Mouse (Mus musculus) cerebellum, adult (tissue): ENCODE data around the gene Ccdc158.
A peak's percentile ranks its signal among the peaks of the same experiment; 100 is the strongest.

Source experiments
- ATAC-seq: cut with Nextera tagmentation; 2 replicates; pipeline ENCODE4 v1.9.2; 2017; ENCODE audit warnings: mild to moderate bottlenecking, moderate library complexity, mixed read lengths; ENCODE audit not compliant: insufficient number of reproducible peaks, low FRiP score, low TSS enrichment

Gene Ccdc158

DNA sequence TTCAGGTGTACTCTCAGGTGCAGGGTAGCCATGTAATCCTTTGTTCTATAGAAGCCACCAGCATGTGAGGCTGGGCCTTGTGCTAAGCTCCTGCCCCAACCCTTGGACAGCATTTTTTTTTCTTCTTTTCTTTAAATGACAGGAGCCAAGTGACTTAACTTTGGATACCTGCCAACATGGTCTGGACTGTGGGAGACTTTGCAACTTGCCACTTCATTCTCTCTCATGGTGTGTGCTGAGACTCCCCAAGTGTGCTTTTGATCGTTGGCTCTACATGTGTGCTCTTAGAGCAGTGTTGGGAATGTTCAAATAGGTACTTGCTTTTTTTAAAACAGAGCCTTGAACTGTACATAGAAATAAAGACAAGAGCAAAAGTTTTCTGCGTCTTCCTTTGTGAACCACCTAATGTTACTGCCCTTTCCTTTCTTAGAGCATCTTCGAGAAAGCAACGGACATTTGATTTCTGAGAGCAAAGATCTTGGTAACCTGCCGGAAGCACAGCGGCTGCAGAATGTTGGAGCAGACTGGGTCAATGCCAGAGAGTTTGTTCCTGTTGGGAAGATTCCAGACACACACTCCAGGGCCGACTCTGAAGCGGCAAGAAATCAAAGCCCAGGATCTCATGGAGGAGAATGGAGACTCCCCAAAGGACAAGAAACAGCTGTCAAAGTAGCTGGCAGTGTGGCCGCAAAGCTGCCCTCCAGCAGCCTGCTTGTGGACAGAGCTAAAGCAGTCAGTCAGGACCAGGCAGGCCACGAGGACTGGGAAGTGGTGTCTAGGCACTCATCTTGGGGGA is 70.4 kb downstream of the Ccdc158 start:
- no peak for ATAC-seq

GRCm38 (mm10) chr5:92602691-92603690 is 72.1 kb downstream of the Ccdc158 start, which contains the start of gene Stbd1:
TSS of gene Stbd1 (plus strand) at chr5:92603041.
- peak; percentile 36 for ATAC-seq

- no peak for ATAC-seq
These were observed 76.0 kb downstream of the Ccdc158 start for GRCm38 (mm10) chr5:92599030-92599429.

DNA sequence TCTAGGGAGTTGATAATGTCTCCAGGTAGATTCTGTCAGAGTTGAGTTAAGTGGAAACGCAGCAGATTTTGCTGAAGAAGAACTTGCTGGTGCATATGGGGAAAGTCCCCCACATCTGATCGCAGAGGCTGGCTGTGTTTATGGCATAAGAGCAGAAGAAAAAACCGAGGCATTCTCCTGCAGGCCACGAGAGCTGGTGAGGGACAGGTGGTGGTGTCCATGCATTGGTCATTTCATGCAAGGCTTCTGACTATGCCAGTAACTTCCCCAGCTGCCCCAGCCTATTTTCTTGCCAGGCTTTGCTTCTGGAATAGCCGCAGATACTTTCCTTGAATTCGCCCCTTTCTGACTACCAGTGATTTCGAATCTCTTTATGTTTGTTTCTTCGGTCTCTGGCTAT is 78.2 kb downstream of the Ccdc158 start:
- no peak for ATAC-seq

DNA sequence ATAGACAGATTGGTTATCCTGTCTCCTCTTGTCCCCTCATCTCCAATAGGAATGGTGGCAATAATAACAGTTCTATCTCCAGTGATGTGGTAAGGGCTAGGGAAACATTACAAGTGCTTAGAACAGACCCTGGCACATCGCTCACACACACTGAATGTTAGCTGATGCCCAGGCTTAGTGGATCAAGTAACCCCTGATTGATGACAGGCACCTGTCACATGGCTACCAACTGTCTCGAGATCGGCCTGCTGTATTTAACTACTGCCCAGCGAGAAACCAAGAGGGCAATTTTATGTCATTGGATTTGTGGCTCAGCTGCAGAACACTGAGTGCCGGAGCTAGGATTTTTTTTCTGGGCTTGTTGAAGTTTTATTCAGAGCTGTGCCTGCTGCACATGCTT is 80.0 kb downstream of the Ccdc158 start:
- no peak for ATAC-seq

DNA sequence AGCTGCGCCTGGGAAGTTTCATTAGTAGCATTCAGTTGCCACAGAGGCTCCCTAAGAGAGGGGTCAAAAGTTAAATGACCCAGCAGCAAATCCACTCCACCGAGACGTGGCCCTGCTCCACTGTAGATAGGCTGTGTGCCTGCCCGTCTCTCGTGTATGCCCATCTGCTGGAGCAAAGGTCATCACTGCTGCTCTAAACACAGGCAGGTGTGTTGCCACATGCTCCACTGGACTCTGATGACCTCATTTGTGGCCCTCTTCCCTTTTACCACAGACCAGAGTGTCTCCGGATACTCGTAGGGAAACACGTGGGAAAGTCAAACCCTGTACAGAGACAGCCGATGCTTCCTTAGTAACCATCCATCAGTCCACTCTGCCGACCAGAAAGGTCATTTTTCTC is 89.1 kb downstream of the Ccdc158 start:
- no peak for ATAC-seq

DNA sequence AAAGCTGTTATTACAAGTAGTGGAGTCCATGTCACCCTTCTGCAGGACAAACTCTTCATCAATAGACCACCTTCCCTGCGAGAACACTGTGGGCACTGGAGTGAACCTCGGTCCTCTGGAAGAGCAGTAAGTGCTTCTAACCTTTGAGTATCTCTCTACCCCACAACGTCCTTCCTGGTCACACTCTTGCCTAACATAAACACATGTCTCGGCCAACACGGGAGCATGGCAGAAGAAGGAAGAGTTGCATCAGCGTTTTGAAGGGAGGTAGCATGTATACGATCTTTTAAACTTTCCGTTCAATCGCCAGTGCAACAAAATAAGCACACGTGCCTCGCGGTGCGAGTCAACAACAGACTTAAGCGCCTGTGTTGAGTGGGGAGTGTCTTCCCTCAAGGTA is 95.5 kb downstream of the Ccdc158 start:
- ATAC-seq = no peak

- ATAC-seq = no peak
These were observed 103.8 kb downstream of the Ccdc158 start for GRCm38 (mm10) chr5:92571232-92571631.

- no peak for ATAC-seq
These were observed 113.1 kb downstream of the Ccdc158 start for GRCm38 (mm10) chr5:92562002-92562401.

GRCm38 (mm10) chr5:92560201-92560600 is 114.9 kb downstream of the Ccdc158 start:
- no peak for ATAC-seq
